Mouse (Mus musculus) adrenal gland, postnatal 10 days (tissue): ENCODE data around the gene Mrps27. TPM values are rescaled to one million over a fixed set of nuclear protein-coding genes. Genes with fewer than 3 reads are reported as not detected.
A peak's percentile ranks its signal among the peaks of the same experiment; 100 is the strongest.

Source experiments
- DNase-seq: peaks from one replicate; pipeline ENCODE4 v3.0.0; 2021; ENCODE audit warnings: mixed read lengths
- total RNA-seq, 2 experiments: library from RNA; stranded (reverse); gene quantifications; 2 replicates each; pipeline ENCODE4 v1.2.3; 2021

Mrps27 gene
- total RNA-seq, 2 experiments from 2014 or later = 51.6 to 56.7 TPM

GRCm38 (mm10) chr13:99351186-99351585 is 6.6 kb downstream of the Mrps27 start:
- DNase-seq = no peak

- DNase-seq = no peak
Observed at GRCm38 (mm10) chr13:99351596-99351995, 7.0 kb downstream of the Mrps27 start.

DNA sequence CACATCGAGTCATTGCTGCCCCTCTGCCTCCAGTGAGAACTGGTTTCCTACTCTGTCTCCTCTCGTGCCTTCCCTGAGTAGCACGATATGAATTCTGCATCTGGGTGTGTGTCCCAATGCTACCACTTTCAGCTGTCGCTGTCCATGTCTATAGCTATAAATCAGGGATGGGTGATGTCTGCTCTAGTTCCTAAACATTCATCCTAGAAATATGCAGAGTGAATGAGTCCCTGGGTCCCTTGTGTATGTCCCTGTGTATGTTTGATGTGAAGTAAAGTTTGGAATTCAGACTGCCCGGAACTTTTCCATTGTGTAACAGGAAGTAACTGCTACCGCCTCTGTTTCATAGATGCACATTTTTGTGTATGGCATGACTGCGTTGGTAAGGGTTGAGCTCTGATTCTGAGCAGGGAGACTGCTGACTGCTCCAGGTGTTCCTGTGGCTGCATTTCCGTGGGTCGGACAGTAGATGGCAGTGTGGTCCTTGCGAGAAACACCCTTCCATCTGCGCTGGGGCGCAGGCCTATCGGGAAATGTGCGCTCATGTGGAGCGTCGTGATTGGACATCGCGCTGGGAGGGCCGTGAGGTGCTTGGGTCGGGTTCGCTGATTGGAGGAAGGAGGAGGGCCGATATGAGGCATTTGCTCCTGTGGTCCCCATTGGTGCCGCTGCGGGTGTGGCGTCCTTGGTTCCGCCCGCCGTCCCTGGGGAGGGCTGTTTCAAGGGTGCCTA is 8.3 kb downstream of the Mrps27 start:
- DNase-seq = peak; percentile 94

DNA sequence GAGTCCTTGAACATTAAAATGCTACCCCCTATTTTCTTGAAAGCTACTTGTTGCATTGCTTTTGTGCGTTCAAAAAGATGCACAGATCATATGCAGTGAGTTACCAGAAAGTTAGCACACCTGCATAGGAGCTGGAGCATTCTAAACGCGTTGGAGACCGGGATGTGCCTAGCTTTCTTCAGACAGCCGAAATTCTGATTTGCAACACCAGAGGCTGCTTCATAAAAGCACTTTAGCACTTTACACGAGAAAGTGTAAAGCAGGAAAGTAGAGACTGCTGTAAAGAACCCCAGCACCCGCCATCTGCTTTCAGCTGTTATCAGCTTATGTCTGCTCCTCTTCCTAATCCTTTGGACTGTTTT is 8.9 kb downstream of the Mrps27 start:
- no peak for DNase-seq

- DNase-seq = no peak
Observed at GRCm38 (mm10) chr13:99355072-99355471, 10.5 kb downstream of the Mrps27 start.

- no peak for DNase-seq
Observed at GRCm38 (mm10) chr13:99355861-99356260, 11.3 kb downstream of the Mrps27 start.

DNA sequence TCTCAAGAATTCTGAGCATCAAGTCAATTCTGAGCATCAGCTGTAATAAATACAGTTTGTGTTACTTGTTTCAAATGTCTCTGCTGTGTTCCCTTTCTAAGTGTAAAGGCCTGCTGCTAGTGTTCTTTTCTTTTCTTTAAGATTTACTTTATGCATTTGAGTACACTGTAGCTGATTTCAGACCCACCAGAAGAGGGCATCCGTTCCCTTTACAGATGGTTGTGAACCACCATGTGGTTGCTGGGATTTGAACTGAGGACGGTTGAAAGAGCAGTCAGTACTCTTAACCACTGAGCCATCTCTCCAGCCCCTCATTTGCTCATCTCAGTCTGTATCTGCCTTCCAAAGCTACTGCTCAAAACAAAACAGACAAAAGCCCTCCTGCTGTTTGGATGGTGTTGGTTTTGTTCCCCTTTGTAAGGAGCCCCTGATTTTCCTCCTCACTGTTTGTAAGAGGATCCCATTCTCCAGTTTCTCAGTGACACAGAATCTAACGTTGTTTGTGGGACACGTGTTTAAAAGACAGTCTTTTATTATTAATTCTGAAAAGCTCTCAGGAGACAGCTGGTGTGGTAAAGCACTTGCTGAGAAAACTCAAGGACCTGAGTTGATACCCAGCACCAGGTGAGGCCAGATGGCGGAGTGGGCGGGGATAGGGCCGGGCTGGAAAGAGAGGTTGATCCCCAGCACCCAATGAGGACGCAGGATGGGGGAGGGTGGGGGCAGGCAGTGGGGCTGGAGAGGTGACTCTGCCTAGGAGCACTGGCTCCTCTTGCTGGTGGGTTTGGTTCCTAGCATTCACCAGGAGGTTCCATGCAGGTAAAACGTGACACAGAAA is 12.1 kb downstream of the Mrps27 start:
- no peak for DNase-seq

DNA sequence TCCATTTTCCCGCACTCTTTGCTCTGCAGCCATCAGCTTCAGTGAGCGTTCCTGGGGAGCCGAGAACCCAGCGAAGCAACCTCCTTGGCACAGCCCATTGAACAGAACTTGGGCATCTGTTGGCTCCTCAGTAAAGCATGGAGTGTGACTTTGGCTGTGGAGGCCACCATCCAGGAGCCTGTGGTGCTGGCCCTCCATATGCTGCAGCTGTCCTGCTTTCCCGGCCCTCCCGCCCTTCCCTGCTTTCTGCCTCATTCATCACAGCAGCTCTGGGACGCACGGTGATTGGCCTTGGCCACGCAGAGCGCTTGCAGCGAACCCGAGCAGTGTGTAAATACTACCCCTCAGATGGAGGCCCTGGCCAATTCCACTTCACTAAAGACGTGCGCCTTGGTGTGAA is 14.3 kb downstream of the Mrps27 start:
- no peak for DNase-seq

DNA sequence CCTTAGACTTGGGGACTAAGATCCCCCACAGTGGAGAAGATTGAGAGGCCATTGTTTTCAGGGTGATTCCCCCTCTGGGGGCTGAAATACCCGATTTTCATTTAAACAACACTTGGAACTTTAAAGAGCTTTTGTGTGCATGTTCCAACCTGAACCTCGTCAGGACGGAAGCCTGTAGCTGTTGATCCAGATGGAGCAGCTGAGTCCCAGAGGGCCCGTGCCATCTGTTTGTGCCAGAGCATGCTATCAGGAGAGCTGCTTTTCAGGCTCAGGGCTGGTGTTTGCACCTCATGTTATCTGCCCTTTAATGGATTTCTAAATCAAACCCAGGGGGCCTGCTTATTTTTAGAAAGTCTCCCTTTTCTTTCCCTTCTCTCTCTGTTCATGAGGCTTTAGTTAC is 19.3 kb downstream of the Mrps27 start:
- DNase-seq = no peak

DNA sequence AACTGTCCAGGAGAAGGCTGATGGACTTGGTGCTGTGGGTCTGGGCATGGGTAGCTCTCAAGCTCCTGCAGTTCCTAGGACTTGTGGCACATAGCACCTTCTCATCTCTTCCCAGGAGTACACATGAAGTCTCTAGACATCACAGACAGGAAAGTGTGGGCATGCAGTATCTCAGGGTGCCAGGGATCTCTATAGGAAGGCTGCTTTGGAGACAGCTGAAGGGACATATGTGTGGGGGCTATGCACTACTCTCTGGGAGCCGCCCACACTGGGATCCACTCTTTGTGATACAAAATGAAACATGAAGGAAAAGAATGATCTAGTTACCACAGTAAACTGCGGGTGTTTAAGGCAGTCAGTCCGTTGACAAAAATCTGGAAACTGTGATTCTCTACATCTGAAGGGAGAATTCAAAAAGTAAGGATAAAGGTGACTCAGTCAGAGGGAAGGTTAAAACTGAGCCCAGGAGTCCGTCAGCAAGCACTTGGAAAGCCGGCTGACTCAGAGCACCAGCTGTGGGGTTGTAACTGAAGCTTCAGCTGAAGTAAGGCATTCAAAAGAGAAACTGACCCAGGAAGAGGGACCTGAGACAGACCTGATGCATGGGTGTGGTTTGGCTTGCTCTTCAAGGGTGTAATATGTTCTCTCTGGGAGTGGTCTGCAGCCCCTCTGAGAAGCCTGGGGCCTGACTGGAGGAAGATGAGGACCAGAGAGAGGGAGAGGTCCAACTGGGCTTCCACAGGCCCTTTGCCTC is 22.0 kb downstream of the Mrps27 start:
- DNase-seq = no peak

DNA sequence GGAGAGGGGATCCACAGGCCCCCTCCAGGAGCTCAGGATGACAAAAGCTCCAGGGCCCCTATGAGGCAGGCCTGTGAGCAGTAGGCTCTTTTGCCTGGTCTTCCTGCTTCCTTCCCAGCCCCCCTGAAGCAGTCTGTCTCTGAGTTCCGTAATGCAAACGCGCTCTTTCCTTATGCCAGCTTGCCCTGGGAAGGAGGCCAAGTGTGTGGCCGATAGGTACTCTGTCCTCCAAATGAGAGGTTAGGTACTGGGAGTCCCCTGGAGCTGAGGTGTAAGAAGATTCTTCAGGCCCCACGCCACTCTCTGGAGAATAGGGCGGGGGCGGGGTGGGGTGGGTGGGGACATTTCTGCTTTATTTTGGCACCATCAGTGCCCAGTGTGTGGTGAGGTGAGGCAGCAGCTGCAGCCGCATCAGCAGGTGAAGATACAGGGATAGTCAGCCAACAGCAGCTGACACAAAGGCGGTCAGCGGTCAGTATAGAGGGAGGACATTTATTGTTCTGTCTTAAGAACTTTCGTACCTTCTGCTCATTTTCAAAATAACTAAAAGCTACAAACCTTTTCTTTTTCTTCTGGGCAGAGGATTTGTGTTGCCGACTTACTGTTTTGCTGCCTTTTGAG is 23.1 kb downstream of the Mrps27 start:
- DNase-seq = no peak

- no peak for DNase-seq
Observed at GRCm38 (mm10) chr13:99369103-99369502, 24.5 kb downstream of the Mrps27 start.

- no peak for DNase-seq
Observed at GRCm38 (mm10) chr13:99371285-99371684, 26.7 kb downstream of the Mrps27 start.

DNA sequence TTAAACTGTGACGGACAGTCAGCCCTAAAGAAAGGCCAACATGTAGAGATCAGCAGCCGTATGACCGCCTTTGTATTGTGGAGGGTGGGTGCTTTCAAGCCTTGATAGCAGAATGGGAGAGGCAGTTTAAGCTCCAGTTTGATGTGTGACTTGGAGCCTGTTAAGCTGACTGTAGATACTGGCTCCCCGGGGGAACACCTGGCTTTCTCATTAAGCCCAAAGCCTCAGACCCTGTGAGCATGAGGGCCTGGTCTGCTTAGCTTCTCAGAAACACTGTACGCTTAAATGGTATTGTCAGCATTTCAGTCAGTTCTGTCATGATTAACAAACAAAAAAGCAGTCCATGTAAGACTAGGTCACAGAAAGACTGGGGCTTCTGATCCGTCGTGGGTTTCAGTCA is 29.1 kb downstream of the Mrps27 start:
- DNase-seq = no peak

- no peak for DNase-seq
Observed at GRCm38 (mm10) chr13:99374191-99374590, 29.6 kb downstream of the Mrps27 start.

- peak; percentile 90 for DNase-seq
Observed at GRCm38 (mm10) chr13:99375550-99375949, 31.0 kb downstream of the Mrps27 start.

GRCm38 (mm10) chr13:99377055-99377454 is 32.5 kb downstream of the Mrps27 start:
- DNase-seq = no peak

- DNase-seq = no peak
Observed at GRCm38 (mm10) chr13:99378223-99378622, 33.6 kb downstream of the Mrps27 start.

DNA sequence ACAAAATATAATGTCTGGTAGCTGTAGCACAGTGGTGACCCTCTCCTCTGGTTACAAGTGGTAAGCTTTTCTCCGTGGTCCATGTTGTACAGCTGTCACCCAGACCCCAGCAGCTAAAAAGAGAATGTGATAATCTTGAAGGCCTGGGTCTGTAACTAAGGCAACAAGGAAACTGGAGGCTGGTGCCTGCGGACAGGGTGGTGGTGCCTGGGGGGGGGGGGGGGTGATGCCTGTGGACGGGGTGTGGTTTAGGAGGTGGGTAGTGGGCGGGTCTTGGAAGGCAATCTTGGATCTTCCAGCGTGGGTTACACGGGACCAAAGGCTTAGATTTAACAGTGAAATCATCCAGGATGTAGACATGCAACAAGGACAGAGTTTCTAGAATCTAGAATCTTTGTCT is 37.8 kb downstream of the Mrps27 start:
- no peak for DNase-seq

GRCm38 (mm10) chr13:99384555-99385203 is 40.1 kb downstream of the Mrps27 start:
- DNase-seq = no peak

GRCm38 (mm10) chr13:99385911-99386310 is 41.3 kb downstream of the Mrps27 start:
- no peak for DNase-seq

- no peak for DNase-seq
Observed at GRCm38 (mm10) chr13:99386341-99386740, 41.8 kb downstream of the Mrps27 start.
